Mouse (Mus musculus) kidney, adult 2 months (tissue): ENCODE measurements at regions not wholly inside any gene's neighbourhood (a gene's known extent, or its start where the extent isn't known, plus 50 kb on each side); places are given as distances from the start of the nearest gene placed in this dataset.

Experiments used
- CTCF ChIP-seq: fragments of 200-500 bp; conservative IDR thresholded peaks from 2 replicates; pipeline ENCODE4 v1.5.1; 2011; ENCODE audit warnings: low read depth, mild to moderate bottlenecking, control low read depth, low read length, moderate library complexity, mixed read lengths; ENCODE audit not compliant: insufficient read depth, insufficient read length
- POLR2A ChIP-seq: fragments of 200-500 bp; IDR thresholded peaks from one replicate; pipeline ENCODE4 v1.6.1; 2011; ENCODE audit warnings: low read depth, low read length, control low read depth

DNA sequence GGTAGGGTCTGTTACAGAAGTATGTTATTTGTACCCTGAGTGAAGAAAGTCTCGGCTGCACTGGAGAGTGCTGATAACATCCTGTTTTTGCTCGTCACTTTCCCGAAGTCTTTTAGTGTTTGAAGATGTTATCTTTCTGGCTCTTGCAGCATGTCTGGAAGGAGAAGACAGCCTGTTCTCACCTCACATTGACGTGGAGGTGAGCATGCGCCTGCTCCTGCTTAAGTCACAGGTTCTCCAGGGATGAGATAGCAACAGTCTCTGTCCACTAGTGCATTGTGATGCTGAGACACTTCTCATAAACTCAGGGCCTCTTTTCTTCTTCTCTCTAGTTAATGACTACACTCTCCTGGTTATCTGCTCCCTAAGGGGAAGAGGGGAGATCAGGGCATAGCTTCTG lies 113.3 kb downstream of the Klf5 start:
- no peak for TF ChIP-seq POLR2A
- TF ChIP-seq CTCF: no peak
